Mouse (Mus musculus) right cerebral cortex, postnatal 10 days (tissue): ENCODE results near the gene Cisd3.
"Not testable (repeated sequence)": the region's sequence is repeated elsewhere in the genome, so short reads cannot be mapped to it uniquely, and the experiment has no call there.

Experiments
- DNase-seq, 2 experiments: peaks; one replicate each; pipeline ENCODE4 v3.0.0; 2021; ENCODE audit warnings: low spot score in 2 of 2

Cisd3 gene

DNA sequence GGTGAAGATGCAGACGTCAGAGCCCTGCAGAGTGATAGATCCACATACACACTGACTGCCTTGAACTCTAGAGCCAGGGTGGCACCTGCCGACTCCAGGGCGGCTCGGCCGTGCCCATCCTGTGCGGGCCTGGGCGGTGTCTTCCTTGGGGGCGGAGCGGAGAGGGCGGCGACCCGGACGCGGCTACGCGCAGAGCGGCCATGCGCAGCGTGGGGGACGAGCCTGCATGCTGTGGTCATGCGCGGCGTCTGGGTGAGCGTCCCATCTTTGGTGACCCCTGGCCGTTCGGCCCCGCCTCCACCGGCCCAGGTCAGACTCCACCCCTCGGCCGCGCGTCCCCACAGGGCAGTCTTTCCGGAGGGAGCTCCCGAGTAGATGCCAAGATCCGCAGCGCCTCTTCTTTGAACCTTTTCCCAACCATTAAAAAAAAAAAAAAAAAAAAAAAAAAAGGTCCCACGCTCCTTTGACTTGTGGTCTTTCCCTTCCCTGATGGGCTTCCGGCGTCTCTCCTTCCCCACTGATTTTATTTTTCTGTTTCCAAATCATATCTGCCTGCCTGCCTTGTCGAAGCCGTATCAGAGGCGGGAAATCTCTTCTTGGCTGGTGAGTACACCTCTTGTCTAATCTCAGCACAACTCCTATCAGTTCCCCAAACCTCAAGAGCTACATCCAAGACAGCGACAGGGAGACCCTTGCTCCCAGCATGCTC, at the start of gene Cisd3:
Gene Cisd3 (plus strand): TSS at position 214 of the 709 bp plus-strand sequence.
- DNase-seq = peak; percentile 87 to 88

DNA sequence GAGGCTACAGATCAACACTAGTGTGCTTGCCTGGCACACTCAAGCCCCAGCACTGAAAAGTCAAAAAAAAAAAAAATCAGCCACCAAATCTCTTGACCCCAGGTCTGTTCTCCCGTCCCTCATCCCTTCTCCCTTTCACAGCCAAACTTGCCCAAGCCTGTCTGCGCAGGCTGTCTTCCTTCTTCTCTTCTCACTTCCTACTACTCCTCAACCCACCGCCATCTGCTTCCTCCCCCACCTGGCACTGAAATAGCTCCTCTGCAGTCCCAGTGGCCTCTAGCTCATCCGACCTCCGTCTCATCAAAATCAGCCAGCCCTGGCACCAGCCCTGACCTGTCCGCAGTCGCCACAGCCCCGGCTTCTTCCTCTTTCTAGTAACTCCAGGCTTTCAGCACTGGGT, 44.0 kb upstream of the Cisd3 start:
- peak; percentile 71 to 86 for DNase-seq

DNA sequence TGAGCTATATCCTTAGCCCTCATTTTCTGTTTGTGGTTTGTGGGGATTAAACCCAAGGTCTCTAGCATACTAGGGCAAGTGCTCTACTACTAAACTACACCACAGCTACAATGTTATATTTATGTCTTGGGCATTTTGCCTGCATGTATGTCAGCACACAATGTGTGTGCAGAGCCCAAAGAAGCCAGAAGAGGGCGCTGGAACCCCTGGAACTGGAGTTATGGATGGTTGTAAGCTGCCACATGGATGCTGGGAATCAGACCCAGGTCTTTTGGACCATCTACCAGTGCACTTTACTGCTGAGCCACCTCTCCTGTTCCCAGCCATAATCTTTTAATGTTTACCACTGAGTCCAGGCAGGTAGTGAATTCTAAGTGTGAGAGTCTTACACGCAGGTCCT, 42.9 kb upstream of the Cisd3 start:
- DNase-seq = no peak

- DNase-seq = no peak
Observed at GRCm38 (mm10) chr11:97643380-97644055, 42.1 kb upstream of the Cisd3 start.

DNA sequence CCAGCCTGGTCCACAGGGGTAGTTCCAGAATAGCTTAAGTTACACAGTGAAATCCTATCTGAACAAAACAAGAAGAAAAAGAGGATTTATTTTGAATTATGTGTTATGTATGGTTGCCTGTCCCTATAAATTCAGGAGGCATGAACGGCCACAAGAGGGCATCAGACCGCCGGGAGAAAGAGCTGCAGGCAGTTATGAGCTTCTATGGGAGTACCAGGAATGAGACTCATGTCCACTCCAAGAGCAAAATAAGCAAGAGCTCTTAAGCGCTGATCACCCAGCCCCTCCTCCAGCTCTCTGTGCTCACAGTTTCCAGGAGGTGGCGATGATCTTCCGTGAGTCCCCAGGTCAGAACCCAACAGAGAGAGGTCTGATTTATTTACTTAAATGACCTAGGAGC, 40.8 kb upstream of the Cisd3 start:
- DNase-seq = peak; percentile 58 to 73

GRCm38 (mm10) chr11:97648541-97648940, 37.1 kb upstream of the Cisd3 start:
- not testable (repeated sequence) for DNase-seq

DNA sequence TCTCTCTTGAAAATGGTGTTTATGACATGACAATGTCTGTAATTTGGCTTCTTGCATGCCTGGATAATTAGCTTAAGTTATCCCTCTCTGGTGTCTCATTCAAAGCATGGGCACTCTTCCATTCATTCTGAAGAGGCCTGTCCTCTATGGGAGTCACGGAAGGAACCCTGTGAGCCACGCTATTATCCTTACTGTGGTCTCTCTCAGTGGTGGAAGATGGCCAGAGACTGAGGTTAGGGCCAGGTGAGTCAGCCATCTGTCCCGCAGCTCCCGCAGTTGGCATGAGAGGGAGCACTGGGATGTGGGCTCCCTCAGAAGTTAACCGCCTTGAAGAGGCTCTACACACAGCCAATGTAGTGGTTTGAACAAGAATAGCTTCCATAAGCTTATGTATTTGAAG, 35.3 kb upstream of the Cisd3 start:
- DNase-seq = no peak

GRCm38 (mm10) chr11:97653376-97653775, 32.2 kb upstream of the Cisd3 start:
- not testable (repeated sequence) for DNase-seq

DNA sequence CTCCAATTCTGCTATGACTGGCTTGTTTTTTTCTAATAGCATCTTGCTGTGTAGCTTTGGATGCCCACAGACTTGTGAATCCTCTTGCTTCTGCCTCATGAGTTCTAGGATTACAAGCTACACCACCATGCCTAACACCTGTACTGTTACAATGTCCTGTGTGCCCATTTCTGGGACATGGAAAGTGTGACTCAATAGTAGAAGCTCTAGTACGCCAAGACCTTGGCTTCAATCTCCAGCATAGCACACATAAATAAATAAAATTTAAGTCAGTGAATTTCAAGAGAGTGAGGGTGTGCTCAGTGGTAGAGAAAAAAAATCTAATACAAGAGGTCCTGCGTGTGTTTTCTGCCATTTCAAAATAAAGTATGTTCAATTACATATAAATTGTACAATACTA, 31.4 kb upstream of the Cisd3 start:
- DNase-seq = no peak

DNA sequence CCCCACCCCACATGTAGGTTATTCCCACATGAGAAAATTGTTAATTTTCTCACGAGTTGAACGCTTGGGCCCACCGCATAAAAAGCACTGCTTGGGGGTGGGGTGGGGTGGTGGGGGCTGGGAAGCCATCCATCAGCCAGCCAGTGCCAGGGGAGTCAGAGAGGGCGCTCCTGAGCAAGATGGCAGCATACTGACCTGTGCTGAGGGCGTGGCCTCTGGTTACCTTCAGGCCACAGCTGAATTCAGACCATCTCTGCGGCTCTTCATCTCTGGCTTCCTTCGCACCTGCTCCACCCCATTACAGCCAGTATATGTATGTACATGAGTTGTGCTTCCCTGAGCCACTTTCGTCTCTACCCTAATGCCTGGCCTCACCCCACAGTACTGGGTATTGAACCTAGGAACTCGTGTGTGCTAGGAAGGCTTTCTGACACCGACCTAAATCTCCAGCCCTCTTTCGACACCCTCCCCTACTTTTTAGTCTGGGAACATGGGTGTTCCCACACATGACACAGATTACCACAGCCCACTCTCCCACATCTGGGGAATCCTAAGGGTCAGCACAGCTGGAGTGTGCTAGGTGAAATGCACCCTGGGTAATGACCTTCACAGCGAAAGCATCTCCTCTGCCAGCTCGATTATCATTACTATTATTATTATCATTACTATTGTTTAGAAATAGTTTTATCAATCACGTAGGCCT, 29.2 kb upstream of the Cisd3 start:
- DNase-seq = no peak

GRCm38 (mm10) chr11:97657184-97657945, 28.3 kb upstream of the Cisd3 start:
- no peak for DNase-seq

DNA sequence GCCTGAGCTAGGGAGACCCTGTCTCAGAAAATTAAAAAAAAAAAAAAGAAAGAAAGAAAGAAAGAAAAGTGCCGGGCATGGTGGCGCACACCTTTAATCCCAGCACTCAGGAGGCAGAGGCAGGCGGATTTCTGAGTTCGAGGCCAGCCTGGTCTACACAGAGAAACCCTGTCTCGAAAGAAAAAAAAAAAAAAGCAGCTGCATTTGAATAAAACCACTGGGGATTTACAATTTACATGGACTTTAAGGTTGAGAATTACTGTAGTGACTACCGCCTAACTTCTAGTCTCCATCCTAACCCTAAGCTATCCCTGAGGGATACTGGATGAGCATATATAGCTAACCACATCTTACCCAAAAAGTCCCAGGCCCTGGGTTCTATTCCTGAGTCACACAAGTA, 27.7 kb upstream of the Cisd3 start:
- not testable (repeated sequence) for DNase-seq

GRCm38 (mm10) chr11:97658751-97659266, 26.8 kb upstream of the Cisd3 start:
- DNase-seq = no peak

GRCm38 (mm10) chr11:97659267-97659989, 26.2 kb upstream of the Cisd3 start:
- no peak for DNase-seq

GRCm38 (mm10) chr11:97659990-97660714, 25.5 kb upstream of the Cisd3 start:
- peak; percentile 74 to 80 for DNase-seq

- no peak for DNase-seq
Observed at GRCm38 (mm10) chr11:97660734-97661647, 24.6 kb upstream of the Cisd3 start.

GRCm38 (mm10) chr11:97661648-97662133, 23.9 kb upstream of the Cisd3 start:
- no peak for DNase-seq

DNA sequence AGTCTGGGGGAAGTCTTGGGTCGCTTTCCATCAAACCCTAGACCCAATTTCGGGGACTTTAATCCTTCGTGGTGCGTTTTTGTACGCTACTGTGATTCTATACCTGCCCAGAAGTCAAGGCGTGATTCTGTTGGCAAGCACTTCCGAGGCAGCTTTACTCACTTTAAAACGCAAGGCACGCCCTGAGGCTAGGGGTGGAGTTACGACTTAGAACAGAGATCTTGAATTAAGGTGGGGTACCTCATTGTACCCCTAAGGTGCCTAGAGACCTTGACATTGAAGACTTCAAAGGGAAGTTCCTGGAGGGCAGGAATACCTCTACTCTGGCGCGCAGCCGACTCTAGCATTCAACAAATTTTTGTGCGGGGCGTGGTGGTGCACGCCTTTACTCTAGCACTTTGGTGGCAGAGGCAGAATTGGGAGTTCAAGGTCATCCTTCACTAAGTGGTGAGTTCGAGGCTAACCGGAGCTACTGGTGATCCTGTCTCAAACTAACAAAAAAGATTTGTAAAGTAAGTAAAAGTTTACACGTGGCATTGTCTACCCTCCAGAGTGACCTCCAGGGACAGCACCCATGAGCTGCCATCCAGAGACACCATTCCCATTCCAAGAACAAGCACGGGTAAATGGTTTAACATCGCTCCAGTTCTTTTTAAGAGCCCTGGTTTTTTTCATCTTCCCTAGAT, 23.3 kb upstream of the Cisd3 start:
- no peak for DNase-seq
